Mouse (Mus musculus) C2C12 (cell line): Measurements from ENCODE around the gene Lzts2.

Experiments used
- CEBPB ChIP-seq: IDR thresholded peaks from one replicate; pipeline ENCODE4 v1.6.1; 2011; ENCODE audit warnings: low read depth, mild to moderate bottlenecking, control low read depth, moderate library complexity
- CTCF ChIP-seq: IDR thresholded peaks from one replicate; pipeline ENCODE4 v1.5.1; 2011; ENCODE audit not compliant: control insufficient read depth, insufficient read depth, insufficient read length
- FOSL1 ChIP-seq: IDR thresholded peaks from one replicate; pipeline ENCODE4 v1.8.0; 2011; ENCODE audit warnings: mild to moderate bottlenecking, low read length; ENCODE audit not compliant: poor library complexity, insufficient read depth, severe bottlenecking
- MAX ChIP-seq: IDR thresholded peaks from one replicate; pipeline ENCODE4 v1.6.1; 2011; ENCODE audit warnings: mild to moderate bottlenecking, control low read depth
- MYOD1 ChIP-seq: IDR thresholded peaks from one replicate; pipeline ENCODE4 v1.6.1; 2011; ENCODE audit warnings: low read depth; ENCODE audit not compliant: control insufficient read depth, insufficient read length
- MYOG ChIP-seq: IDR thresholded peaks from one replicate; pipeline ENCODE4 v1.6.1; 2011; ENCODE audit not compliant: control insufficient read depth, insufficient read length; ENCODE audit errors: extremely low read depth

DNA sequence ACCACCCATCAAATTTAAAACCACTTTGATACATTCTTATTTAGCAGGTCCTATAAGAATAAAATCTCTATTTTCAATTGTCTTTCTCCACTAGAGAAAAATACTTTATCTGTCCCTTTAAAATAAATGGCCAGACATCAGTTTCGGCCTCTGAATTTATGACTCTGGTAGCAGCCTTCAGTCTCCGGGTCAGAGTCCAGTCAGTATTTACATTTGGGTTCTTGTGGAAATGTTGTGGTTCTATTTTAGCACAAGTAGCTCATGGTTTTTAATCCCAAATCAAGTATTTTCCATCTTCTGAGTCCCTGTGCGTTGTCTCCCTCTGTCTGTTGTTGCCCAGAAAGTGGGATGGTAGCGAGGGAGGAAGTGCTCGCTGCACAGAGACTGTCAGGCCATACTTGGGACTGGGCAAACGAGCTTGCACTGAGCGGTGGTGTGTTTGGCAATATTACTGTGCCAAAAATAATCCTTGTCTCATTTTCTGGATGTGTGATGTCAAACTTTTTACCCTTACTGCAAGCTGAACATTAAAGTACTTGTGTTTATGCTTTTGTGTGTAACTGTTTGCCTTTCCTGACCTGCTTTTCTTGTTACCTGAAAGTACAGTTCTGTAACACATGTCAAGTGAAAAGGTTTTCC lies 31.6 kb upstream of the Lzts2 start:
- TF ChIP-seq MAX, result no peak
- TF ChIP-seq MYOD1, result no peak
- TF ChIP-seq CEBPB, result no peak
- no peak for TF ChIP-seq CTCF
- no peak for TF ChIP-seq MYOG
- TF ChIP-seq FOSL1, result no peak
